Mouse (Mus musculus): Measurements from ENCODE around the gene Dnajc5.

DNA sequence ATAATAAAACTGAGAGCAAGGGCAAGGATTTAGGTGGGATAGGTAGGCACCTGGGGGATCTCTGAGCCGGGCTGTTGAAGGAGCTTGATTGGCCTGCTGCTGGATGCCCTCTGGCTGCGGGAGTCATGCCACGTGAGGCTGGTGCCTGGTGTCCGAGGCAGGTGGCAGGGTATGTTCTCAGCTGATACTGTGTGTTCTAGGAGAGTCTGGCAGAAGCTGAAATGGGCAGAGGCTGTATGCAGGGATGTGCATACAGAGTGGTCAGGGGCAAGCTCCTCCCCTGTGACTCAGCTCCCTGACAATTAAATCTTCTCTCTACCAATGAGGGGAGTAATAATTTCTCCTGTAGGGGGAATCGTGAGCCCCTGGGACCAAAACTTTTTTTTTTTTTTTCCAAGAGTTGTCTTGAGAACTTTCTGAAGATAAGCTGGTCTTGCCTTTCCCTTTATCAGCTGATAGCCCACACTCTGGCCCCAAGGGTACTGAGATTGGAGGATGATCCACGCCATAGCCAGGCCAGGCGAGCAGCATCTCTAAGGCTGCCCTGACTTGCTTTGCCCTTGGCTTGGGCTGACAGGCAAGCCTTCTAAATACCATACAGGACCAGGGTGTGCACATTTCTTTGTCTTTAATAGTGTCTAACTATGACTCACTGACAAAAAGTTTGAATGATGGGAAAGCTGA, 77.2 kb downstream of the Dnajc5 start:
- TF ChIP-seq POLR2A (IDR thresholded peaks at IDR 0.05; ENCODE audit: borderline replicate concordance, extremely low read depth, insufficient read depth, insufficient read length, poor library complexity, severe bottlenecking), result no peak
- TF ChIP-seq CTCF (IDR thresholded peaks at IDR 0.05; ENCODE audit: borderline replicate concordance, extremely low read depth, insufficient read depth, insufficient read length), result no peak

Measured in brain, embryonic 14.5 days (tissue).